Mouse (Mus musculus) thymus, adult 2 months (tissue): ENCODE data around the gene Pafah1b3. TPM values are rescaled to one million over a fixed set of nuclear protein-coding genes. Genes with fewer than 3 reads are reported as not detected.
"Not testable (repeated sequence)": the region's sequence is repeated elsewhere in the genome, so short reads cannot be mapped to it uniquely, and the experiment has no call there.

Source experiments
- DNase-seq: peaks from one replicate; pipeline ENCODE4 v3.0.0; 2021
- H3K27ac ChIP-seq: fragments of 200-500 bp; 2 replicates; pipeline ENCODE4 v1.5.1; 2012; ENCODE audit warnings: low read length, control low read depth; ENCODE audit not compliant: control insufficient read depth, insufficient read depth
- H3K27me3 ChIP-seq: fragments of 200-500 bp; 2 replicates; pipeline ENCODE4 v1.6.1; 2012; ENCODE audit warnings: mild to moderate bottlenecking, low read length, moderate library complexity, mixed read lengths; ENCODE audit not compliant: control insufficient read depth, insufficient read depth
- H3K36me3 ChIP-seq: fragments of 200-500 bp; 2 replicates; pipeline ENCODE4 v1.6.1; 2012; ENCODE audit warnings: mild to moderate bottlenecking, low read length, moderate library complexity; ENCODE audit not compliant: control insufficient read depth, insufficient read depth
- H3K4me1 ChIP-seq: fragments of 200-500 bp; replicated peaks from 2 replicates; pipeline ENCODE4 v1.6.1; 2012; ENCODE audit warnings: low read length; ENCODE audit not compliant: control insufficient read depth, insufficient read depth
- H3K4me3 ChIP-seq: fragments of 200-500 bp; 2 replicates; pipeline ENCODE4 v1.5.1; 2012; ENCODE audit warnings: mild to moderate bottlenecking, low read length, control low read depth, moderate library complexity; ENCODE audit not compliant: control insufficient read depth, insufficient read depth
- CTCF ChIP-seq: fragments of 200-500 bp; IDR thresholded peaks from 2 replicates; pipeline ENCODE4 v1.5.1; 2012; ENCODE audit warnings: mild to moderate bottlenecking, control low read depth, low read length, moderate library complexity, borderline replicate concordance; ENCODE audit not compliant: control insufficient read depth, poor library complexity, insufficient read depth; ENCODE audit errors: extremely low read depth
- POLR2A ChIP-seq: fragments of 200-500 bp; IDR thresholded peaks from 2 replicates; pipeline ENCODE4 v1.6.1; 2012; ENCODE audit warnings: mild to moderate bottlenecking, low read length, control low read depth, moderate library complexity; ENCODE audit not compliant: control insufficient read depth, poor library complexity, insufficient read depth; ENCODE audit errors: extremely low read depth
- WGBS: fragments of 180-500 bp; shearing (Covaris S2); methylation state at CpG from one replicate; pipeline ENCODE4 v1.1.7; 2018; 5-methylcytosine and 5-hydroxymethylcytosine counted together
- polyA plus RNA-seq: library from polyadenylated mRNA; depleted of rRNA; stranded (reverse); fragments of >200 nt; gene quantifications from 2 replicates; pipeline ENCODE4 v1.2.3, GENCODE M21; 2012

Gene Pafah1b3
- polyA plus RNA-seq, 1 experiment: 140 TPM

- WGBS: under 1% methylated on average over 33 of the region's 33 CpGs
- Histone ChIP-seq H3K36me3 (no peaks in the 10 kb centered on the region), H3K4me3 (peak overlapping the region; percentile 77), H3K27ac (peak overlapping the region; percentile 84), H3K27me3 (no peaks in the 10 kb centered on the region), H3K4me1 (peaks cover 26% of the 10 kb centered on the region)
- TF ChIP-seq CTCF: 0 out of 2 replicates have a peak, but pooled peaks have one; percentile 50
- TF ChIP-seq POLR2A: peak; percentile 39
- peak; percentile 98 for DNase-seq
Observed at GRCm38 (mm10) chr7:25267751-25268463, 29.9 kb downstream of the Pafah1b3 start.

GRCm38 (mm10) chr7:25267301-25267750 is 30.5 kb downstream of the Pafah1b3 start, which contains the start of gene Cic:
Gene Cic (plus strand): TSS chr7:25267704.
- Histone ChIP-seq H3K27ac (peak within 1 kb of the TSS; percentile 84), H3K36me3 (no peaks in the 10 kb centered on the region), H3K4me3 (peak within 1 kb of the TSS; percentile 77), H3K27me3 (no peaks in the 10 kb centered on the region), H3K4me1 (peaks cover 26% of the 10 kb centered on the region)
- TF ChIP-seq POLR2A: peak; percentile 16; the same call in 1 of the 2 replicates
- 0 out of 2 replicates have a peak, but pooled peaks have one; percentile 34 for TF ChIP-seq CTCF
- DNase-seq: peak; percentile 99
- WGBS: under 1% methylated on average over 29 of the region's 29 CpGs

- no peak overlapping the region for H3K4me3 ChIP-seq
Observed at GRCm38 (mm10) chr7:25266180-25266962, 31.4 kb downstream of the Pafah1b3 start.

GRCm38 (mm10) chr7:25265743-25266142 is 32.0 kb downstream of the Pafah1b3 start:
- not testable (repeated sequence) for H3K27me3 ChIP-seq, H3K4me3 ChIP-seq, H3K36me3 ChIP-seq, H3K27ac ChIP-seq, DNase-seq
- WGBS: 97% methylated on average over 5 of the region's 5 CpGs
- peaks cover 24% of the 10 kb centered on the region for H3K4me1 ChIP-seq

More at GRCm38 (mm10) chr7:25266180-25266962, 31.4 kb downstream of the Pafah1b3 start:
- Histone ChIP-seq H3K36me3 (no peaks in the 10 kb centered on the region), H3K27me3 (no peaks in the 10 kb centered on the region), H3K27ac (no peak overlapping the region), H3K4me1 (peaks cover 26% of the 10 kb centered on the region)
- no peak for DNase-seq
- no peak for TF ChIP-seq CTCF
- TF ChIP-seq POLR2A: no peak
- WGBS: 95% methylated on average over 8 of the region's 8 CpGs

- no peak overlapping the region for H3K4me3 ChIP-seq
- no peaks in the 10 kb centered on the region for H3K36me3 ChIP-seq
- peaks cover 9% of the 10 kb centered on the region for H3K4me1 ChIP-seq
- no peak overlapping the region for H3K27ac ChIP-seq
- TF ChIP-seq CTCF (no peak), POLR2A (no peak)
- no peaks in the 10 kb centered on the region for H3K27me3 ChIP-seq
- DNase-seq: no peak
- 92% methylated on average over 17 of the region's 17 CpGs for WGBS
Observed at GRCm38 (mm10) chr7:25263968-25264870, 33.6 kb downstream of the Pafah1b3 start.

GRCm38 (mm10) chr7:25261896-25262295 is 35.9 kb downstream of the Pafah1b3 start:
- H3K4me3 ChIP-seq: no peak overlapping the region
- no peaks in the 10 kb centered on the region for H3K36me3 ChIP-seq
- whole genome bisulfite sequencing: 92% methylated on average over 1 of the region's 1 CpGs
- peaks cover 3% of the 10 kb centered on the region for H3K4me1 ChIP-seq
- H3K27me3 ChIP-seq: no peaks in the 10 kb centered on the region
- H3K27ac ChIP-seq: no peak overlapping the region
- no peak for DNase-seq
- TF ChIP-seq POLR2A: no peak
- no peak for TF ChIP-seq CTCF
